Mouse (Mus musculus) MEL (cell line): Measurements from ENCODE around the gene Slc3a1.

ENCODE experiments used
- JUND ChIP-seq: IDR thresholded peaks from 2 replicates; pipeline ENCODE4 v1.6.1; 2011; ENCODE audit warnings: low read depth, mild to moderate bottlenecking, improper control_type of control experiment, low read length
- ZNF384 ChIP-seq: IDR thresholded peaks from 2 replicates; pipeline ENCODE4 v1.6.1; 2012; ENCODE audit warnings: low read depth, mild to moderate bottlenecking, inconsistent platforms, low read length, improper control_type of control experiment

- TF ChIP-seq ZNF384 (no peak), JUND (no peak)
Observed at GRCm38 (mm10) chr17:85026436-85026835, 1.7 kb upstream of the Slc3a1 start.
